Mouse (Mus musculus) liver, postnatal 0 days (tissue): Measurements from ENCODE around the gene Zfp821.

Experiments used
- CTCF ChIP-seq: sonication (generic); IDR thresholded peaks from 2 replicates; pipeline ENCODE4 v1.5.1; 2016; ENCODE audit warnings: antibody characterized with exemption, low read depth
- EP300 ChIP-seq: IDR thresholded peaks from 2 replicates; pipeline ENCODE4 v1.6.1; 2016; ENCODE audit warnings: antibody characterized with exemption, low read depth, mild to moderate bottlenecking

DNA sequence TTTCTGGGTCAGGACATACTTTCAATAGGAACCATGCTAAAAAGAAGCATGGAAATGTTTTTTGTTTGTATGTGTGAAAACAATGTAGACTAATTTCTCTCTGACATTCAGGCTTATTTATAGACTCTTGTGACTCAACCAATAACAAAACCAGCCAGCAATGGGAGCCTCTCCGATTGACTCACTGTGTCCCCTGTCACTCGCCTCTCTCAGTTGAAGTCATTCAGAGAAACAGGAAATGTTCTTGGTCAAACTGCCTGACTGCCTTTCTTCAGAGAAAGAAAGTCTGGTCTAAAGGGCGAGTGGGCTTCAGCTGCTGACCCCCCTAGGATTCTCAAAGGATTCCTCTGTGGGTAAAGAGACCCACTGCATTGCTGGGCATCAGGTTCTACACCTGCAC lies 67.8 kb downstream of the Zfp821 start:
- TF ChIP-seq CTCF (no peak), EP300 (no peak)
